Mouse (Mus musculus) cerebellum, adult 2 months (tissue): ENCODE data around the gene Gm12569. TPM values are rescaled to one million over a fixed set of nuclear protein-coding genes. Genes with fewer than 3 reads are reported as not detected.
A peak's percentile ranks its signal among the peaks of the same experiment; 100 is the strongest.

ENCODE experiments used
- DNase-seq, 2 experiments: peaks; one replicate each; pipeline ENCODE4 v3.0.0; 2021
- H3K27ac ChIP-seq: fragments of 200-500 bp; 2 replicates; pipeline ENCODE4 v1.5.1; 2012; ENCODE audit warnings: low read length, control low read depth, inconsistent platforms; ENCODE audit not compliant: insufficient read depth
- H3K27me3 ChIP-seq: fragments of 200-500 bp; 2 replicates; pipeline ENCODE4 v1.6.1; 2012; ENCODE audit warnings: inconsistent platforms, mild to moderate bottlenecking, low read length, moderate library complexity; ENCODE audit not compliant: control insufficient read depth, insufficient read depth
- H3K4me1 ChIP-seq: fragments of 200-500 bp; 2 replicates; pipeline ENCODE4 v1.6.1; 2011; ENCODE audit warnings: low read length; ENCODE audit not compliant: control insufficient read depth, insufficient read depth
- H3K4me3 ChIP-seq: fragments of 200-500 bp; replicated peaks from 2 replicates; pipeline ENCODE3; 2011; ENCODE audit warnings: mild to moderate bottlenecking, low read depth, low read length, control low read depth; ENCODE audit not compliant: insufficient read depth
- CTCF ChIP-seq: fragments of 200-500 bp; IDR thresholded peaks from 2 replicates; pipeline ENCODE4 v1.5.1; 2011; ENCODE audit warnings: low read depth, mild to moderate bottlenecking, control low read depth, low read length, moderate library complexity, borderline replicate concordance; ENCODE audit not compliant: insufficient read depth
- POLR2A ChIP-seq: fragments of 200-500 bp; IDR thresholded peaks from 2 replicates; pipeline ENCODE4 v1.6.1; 2011; ENCODE audit warnings: low read length, control low read depth, borderline replicate concordance; ENCODE audit not compliant: insufficient read depth
- WGBS: fragments of 180-500 bp; shearing (Covaris S2); methylation state at CpG from one replicate; pipeline ENCODE4 v1.1.7; 2018; 5-methylcytosine and 5-hydroxymethylcytosine counted together
- polyA plus RNA-seq: library from polyadenylated mRNA; depleted of rRNA; stranded (reverse); fragments of >200 nt; gene quantifications from 2 replicates; pipeline ENCODE4 v1.2.3, GENCODE M21; 2012; rRNA removed

Gm12569 gene
- polyA plus RNA-seq, 1 experiment = not detected

- Histone ChIP-seq H3K27ac (no peak overlapping the region), H3K4me1 (no peaks in the 10 kb centered on the region), H3K27me3 (no peaks in the 10 kb centered on the region), H3K4me3 (no peak overlapping the region)
- 91% methylated on average over 4 of the region's 4 CpGs for WGBS
- TF ChIP-seq CTCF = no peak
- TF ChIP-seq POLR2A = no peak
- DNase-seq = no peak
These were observed 36.7 kb downstream of the Gm12569 start for GRCm38 (mm10) chr11:51257006-51257405.

GRCm38 (mm10) chr11:51261680-51262219 lies 41.5 kb downstream of the Gm12569 start, which contains the start of gene Clk4:
Clk4 (plus strand) TSS chr11:51261730.
- WGBS = 73% methylated on average over 3 of the region's 3 CpGs
- no peak for DNase-seq
- peak within 1 kb of the TSS; percentile 67 for H3K27ac ChIP-seq
- H3K4me3 ChIP-seq = peak within 1 kb of the TSS; percentile 82
- peaks cover 3% of the 10 kb centered on the region; the same call in 1 of the 2 replicates for H3K4me1 ChIP-seq
- TF ChIP-seq CTCF (no peak), POLR2A (no peak)
- H3K27me3 ChIP-seq = no peaks in the 10 kb centered on the region

GRCm38 (mm10) chr11:51262342-51263285 lies 42.3 kb downstream of the Gm12569 start, which contains the start of gene BC049762:
BC049762 (minus strand) TSS chr11:51263046.
- H3K27me3 ChIP-seq = no peaks in the 10 kb centered on the region
- H3K4me3 ChIP-seq = peak within 1 kb of the TSS; percentile 82
- peak within 1 kb of the TSS; percentile 89 for H3K27ac ChIP-seq
- WGBS = 6% methylated on average over 57 of the region's 57 CpGs
- TF ChIP-seq POLR2A (peak; percentile 99), CTCF (no peak)
- DNase-seq = peak; percentile 99
- H3K4me1 ChIP-seq = peaks cover 6% of the 10 kb centered on the region; the same call in 1 of the 2 replicates

GRCm38 (mm10) chr11:51263286-51263831 lies 43.1 kb downstream of the Gm12569 start:
- TF ChIP-seq CTCF (no peak), POLR2A (no peak)
- Histone ChIP-seq H3K27ac (peak overlapping the region; percentile 89), H3K4me1 (peaks cover 6% of the 10 kb centered on the region; the same call in 1 of the 2 replicates), H3K27me3 (no peaks in the 10 kb centered on the region), H3K4me3 (peak overlapping the region; percentile 82)
- under 1% methylated on average over 50 of the region's 50 CpGs for WGBS
- DNase-seq = peak in 1 of 2 experiments; percentile 70

GRCm38 (mm10) chr11:51264352-51264751 lies 44.1 kb downstream of the Gm12569 start:
- H3K4me1 ChIP-seq = peaks cover 6% of the 10 kb centered on the region; the same call in 1 of the 2 replicates
- 10% methylated on average over 6 of the region's 6 CpGs for WGBS
- peak overlapping the region; percentile 82 for H3K4me3 ChIP-seq
- H3K27me3 ChIP-seq = no peaks in the 10 kb centered on the region
- no peak for TF ChIP-seq CTCF
- TF ChIP-seq POLR2A = no peak
- DNase-seq = peak in 1 of 2 experiments; percentile 26
- H3K27ac ChIP-seq = no peak overlapping the region

- no peak overlapping the region for H3K27ac ChIP-seq
- H3K27me3 ChIP-seq = no peaks in the 10 kb centered on the region
- TF ChIP-seq POLR2A = no peak
- peak; percentile 57; the same call in 1 of the 2 replicates for TF ChIP-seq CTCF
- H3K4me3 ChIP-seq = peak overlapping the region; percentile 24
- DNase-seq = peak; percentile 32 to 41
- peaks cover 7% of the 10 kb centered on the region for H3K4me1 ChIP-seq
- 29% methylated on average over 3 of the region's 3 CpGs for WGBS
These were observed 45.1 kb downstream of the Gm12569 start for GRCm38 (mm10) chr11:51265326-51265725.

- no peak for DNase-seq
- Histone ChIP-seq H3K27me3 (no peaks in the 10 kb centered on the region), H3K4me1 (peaks cover 6% of the 10 kb centered on the region), H3K27ac (no peak overlapping the region), H3K4me3 (no peak overlapping the region)
- 72% methylated on average over 1 of the region's 1 CpGs for WGBS
- no peak for TF ChIP-seq POLR2A
- TF ChIP-seq CTCF = no peak
These were observed 54.1 kb downstream of the Gm12569 start for GRCm38 (mm10) chr11:51274418-51274817.

Other genes starting within 250 kb of the Gm12569 start
- not detected in 2 replicates for gene Olfr1377, start 238.5 kb upstream of the Gm12569 start, polyA plus RNA-seq
- not detected in 2 replicates for gene Olfr51, start 216.9 kb upstream of the Gm12569 start, polyA plus RNA-seq
- not detected in 2 replicates for gene Olfr54, start 206.2 kb upstream of the Gm12569 start, polyA plus RNA-seq
- gene Olfr1375, start 172.4 kb upstream of the Gm12569 start, polyA plus RNA-seq = not detected in 2 replicates
- 10.6 and 11.1 TPM in 2 replicates for gene Zfp354a, start 161.2 kb upstream of the Gm12569 start, polyA plus RNA-seq
- gene Clk4, start 41.3 kb downstream of the Gm12569 start, polyA plus RNA-seq = 196 and 201 TPM in 2 replicates
- gene BC049762, start 42.6 kb downstream of the Gm12569 start, polyA plus RNA-seq = 0.25 TPM in 1 of 2 replicates, not detected in the other
- gene Col23a1, start 69.4 kb downstream of the Gm12569 start, polyA plus RNA-seq = 5.3 and 6.6 TPM in 2 replicates